Mouse (Mus musculus) urinary bladder, postnatal 4 days (tissue): Measurements from ENCODE around the gene Cdh1.

Source experiments
- DNase-seq, 2 experiments: peaks; one replicate each; pipeline ENCODE4 v3.0.0; 2021 to 2022; ENCODE audit warnings: low spot score in 2 of 2

The Cdh1 gene

DNA sequence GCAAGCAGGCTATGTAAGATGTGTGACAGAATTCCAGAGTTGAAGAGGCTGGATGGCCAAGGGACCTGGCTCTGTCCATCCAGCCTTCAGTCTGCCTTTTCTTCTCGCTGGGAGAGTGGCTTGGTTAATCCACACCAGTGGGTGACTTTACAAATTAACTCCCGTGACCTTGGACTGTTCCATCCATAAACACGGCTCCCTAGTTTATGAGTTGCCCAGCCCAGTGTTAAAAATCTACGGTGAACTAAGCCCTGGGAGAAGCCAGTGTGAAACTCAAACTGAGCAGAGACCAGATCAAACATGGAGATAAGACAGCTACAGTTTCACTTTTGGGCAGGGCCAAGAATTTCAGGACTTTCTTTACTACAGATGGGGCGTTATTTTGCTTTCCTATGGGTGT is 19.9 kb downstream of the Cdh1 start:
- DNase-seq, result no peak

- DNase-seq, result no peak
These were observed 20.3 kb downstream of the Cdh1 start for GRCm38 (mm10) chr8:106623451-106623850.

- DNase-seq, result no peak
These were observed 20.8 kb downstream of the Cdh1 start for GRCm38 (mm10) chr8:106623954-106624353.

DNA sequence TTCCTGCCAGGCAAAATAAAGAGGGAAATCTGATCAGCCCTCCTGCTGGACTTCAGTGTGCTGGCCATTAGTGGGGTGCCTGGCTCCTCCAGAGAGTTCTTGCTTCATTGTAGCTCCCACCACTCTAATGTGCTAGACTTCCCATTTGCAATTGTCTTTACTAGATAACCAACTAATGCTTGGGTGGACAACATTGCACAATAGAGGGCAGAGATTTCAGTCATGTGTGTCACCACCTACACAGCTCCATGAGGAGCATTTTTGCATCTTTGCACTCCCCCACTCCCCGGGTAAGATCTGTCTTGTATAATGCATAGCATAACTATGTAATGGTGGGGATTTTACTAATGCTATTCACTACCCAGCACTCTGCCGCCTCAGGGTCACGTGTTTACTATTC is 21.6 kb downstream of the Cdh1 start:
- DNase-seq, result no peak

DNA sequence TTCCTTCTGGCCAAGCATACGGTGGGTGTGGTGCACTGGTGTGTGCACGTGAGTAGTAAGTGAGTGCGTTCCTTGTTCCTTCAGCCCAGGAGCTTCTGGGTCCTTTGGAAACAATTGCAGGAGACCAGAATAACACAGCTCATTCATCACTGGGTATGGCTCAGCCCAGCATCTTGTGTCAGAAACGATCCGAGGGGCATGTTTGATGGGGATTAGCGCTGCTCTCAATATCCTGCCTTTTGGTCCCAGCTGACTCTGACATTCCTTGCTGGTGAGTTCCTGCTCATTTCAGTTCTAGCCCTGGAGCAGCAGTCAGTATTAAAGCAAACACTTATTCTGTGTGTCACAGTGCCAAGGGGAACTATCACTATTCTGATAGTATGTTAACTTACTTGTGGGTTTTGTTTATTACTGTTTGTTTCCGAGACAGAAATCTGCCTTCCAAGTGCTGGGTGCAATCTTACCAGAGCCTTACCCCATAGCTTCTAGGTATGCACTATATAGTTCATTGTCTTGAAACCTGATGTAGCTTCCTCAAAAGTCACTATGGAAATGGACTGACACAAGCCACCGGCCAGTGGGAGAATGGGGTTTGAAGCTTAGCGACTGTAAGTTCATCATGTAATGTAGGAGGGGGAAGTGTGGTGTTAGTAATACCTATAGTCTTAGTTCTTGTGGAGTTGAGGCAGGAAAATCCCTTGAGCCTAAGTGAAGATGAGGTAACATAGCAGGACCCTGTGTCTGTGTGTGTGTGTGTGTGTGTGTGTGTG is 23.1 kb downstream of the Cdh1 start:
- DNase-seq, result no peak

- no peak for DNase-seq
These were observed 25.3 kb downstream of the Cdh1 start for GRCm38 (mm10) chr8:106628291-106628964.

GRCm38 (mm10) chr8:106629456-106629855 is 26.3 kb downstream of the Cdh1 start:
- no peak for DNase-seq

GRCm38 (mm10) chr8:106631904-106632303 is 28.8 kb downstream of the Cdh1 start:
- no peak for DNase-seq

DNA sequence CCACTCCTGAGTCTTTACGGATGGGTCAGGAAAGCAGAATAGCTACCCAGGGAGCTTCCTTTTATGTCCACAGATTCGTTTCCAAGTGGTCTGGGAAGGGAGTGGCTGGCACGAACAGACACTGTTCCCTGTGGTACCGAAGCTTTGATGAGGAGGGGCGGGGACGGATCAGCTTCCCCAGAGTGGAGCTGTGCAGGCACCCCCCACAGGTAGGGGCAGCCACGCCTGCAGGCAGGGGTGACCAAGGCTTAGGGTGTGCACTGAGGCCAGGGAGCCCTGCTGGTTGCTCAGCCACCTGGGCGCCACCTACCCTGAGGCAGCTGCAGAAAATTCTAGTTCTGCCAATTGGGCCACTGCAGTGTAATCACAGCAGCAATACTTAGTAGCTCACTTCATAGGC is 29.5 kb downstream of the Cdh1 start:
- DNase-seq, result no peak

GRCm38 (mm10) chr8:106633361-106634158 is 30.4 kb downstream of the Cdh1 start:
- no peak for DNase-seq

GRCm38 (mm10) chr8:106635284-106635683 is 32.1 kb downstream of the Cdh1 start:
- DNase-seq, result no peak

DNA sequence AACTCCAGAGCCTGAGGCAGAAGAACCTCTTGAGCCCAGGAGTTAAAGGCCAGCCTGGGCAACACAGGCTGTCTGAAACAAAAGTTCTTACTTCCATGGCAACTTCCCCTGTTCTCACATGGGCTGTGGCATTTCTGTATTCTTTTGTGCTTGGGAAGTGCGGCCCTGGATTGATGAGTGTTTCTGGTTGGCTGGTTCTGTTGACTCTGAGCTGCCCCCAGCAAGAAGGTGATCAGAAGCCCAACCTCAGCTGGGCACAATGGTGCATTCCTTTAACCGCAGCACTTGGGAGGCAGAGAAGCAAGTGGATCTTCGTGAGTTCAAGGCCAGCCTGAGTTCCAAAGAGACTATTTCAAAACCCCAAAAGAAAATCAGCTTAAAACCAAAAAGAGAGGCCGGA is 34.3 kb downstream of the Cdh1 start:
- no peak for DNase-seq

DNA sequence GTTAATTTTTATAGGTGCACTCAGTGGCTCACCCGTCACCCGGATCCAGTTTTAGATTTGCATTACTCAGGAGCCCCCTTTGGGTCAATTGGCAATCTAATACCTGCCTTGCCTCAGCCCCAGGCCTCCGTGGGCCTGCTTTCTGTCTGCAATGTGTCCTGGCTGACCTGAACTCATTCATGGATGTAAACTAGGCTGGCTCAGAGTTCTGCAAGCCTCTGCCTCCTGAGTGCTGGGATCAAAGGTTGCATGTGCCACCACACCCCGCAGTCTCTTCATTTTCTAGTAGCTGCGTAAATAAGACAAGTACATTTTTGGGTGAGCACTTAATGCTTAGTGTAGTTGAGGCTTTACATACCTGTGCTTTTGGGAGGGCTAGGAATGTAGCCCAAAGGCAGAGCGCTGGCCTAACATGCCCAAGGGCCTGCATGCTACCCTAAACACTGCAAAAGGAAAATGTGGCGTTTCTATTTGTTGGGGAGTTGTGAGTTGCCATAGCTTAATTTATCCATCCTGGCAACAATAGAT is 35.7 kb downstream of the Cdh1 start:
- no peak for DNase-seq

DNA sequence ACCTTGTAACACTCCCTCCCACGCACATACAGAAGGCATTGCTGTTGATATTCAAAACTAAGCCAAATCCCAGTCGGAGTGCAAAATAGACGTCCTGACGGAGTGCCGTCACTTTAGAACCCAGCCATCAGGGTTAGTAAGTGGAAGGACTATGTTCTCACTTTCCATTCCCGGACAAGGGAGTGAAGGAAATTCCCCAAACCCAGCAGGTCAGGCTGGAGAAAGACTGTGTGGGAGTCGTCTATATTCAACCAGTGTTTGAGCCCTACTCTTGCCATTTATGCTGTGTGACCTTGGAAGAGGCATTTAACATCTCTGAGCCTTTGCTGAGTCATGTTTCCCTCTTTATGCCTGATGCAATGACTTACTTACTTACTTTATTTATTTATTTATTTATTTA is 37.1 kb downstream of the Cdh1 start:
- no peak for DNase-seq

DNA sequence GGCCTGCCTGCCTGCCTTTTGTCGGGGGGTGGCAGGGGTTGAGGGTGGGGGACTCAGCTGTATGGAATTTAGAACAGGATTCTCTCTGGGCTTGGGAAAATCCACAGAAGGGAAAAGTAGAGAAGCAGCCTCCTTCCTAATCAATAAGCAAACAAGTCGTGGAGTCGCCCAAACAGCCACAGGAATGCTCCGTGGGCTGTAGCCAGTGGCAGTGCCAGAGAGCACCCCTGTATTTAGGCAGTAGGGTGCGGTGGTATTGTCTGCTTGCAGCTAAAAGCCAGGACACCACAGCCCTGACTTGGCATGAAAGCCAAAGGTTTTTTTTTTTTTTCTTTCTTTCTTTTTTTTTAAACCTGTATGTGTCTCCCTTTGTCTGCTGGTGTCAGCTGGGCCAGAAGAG is 37.8 kb downstream of the Cdh1 start:
- no peak for DNase-seq

- no peak for DNase-seq
These were observed 39.0 kb downstream of the Cdh1 start for GRCm38 (mm10) chr8:106642172-106642571.

DNA sequence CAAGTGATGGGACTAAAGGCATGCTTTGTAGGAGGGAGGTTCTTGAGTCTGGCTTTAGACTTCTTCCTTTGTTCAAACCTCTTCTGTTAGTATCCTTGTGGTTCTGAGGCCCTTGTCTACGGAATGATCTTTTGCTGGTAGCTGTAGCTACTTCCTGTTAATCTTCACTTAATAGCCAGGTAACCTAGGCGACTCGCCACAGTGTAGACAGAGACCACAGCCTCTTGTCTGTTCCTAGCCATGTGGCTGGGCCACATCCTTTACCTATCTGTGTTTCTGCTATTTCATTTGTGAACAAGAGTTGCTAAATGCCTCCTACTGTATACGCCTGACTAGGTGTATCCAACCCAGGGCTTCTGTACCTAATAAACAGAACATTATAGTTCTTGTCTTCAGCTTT is 39.9 kb downstream of the Cdh1 start:
- DNase-seq, result no peak

DNA sequence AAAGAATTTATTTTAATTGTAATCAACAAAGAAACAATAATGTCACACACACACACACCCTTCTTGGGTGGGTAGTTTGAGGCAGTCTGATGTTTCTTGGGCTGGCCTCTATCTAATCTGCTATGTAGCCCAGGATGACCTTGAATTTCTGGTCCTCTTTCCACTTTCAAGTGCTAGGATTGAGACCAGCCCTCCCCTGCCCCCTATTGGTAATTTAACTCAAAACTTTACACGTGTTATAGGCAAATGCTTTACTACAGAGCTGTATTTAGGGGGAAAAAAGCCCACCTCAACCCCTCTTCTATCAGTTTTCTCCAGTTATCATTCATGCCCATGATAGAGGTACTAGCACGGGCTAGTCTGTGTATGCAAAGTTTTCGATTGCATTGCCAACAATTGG is 41.8 kb downstream of the Cdh1 start:
- DNase-seq, result no peak

- no peak for DNase-seq
These were observed 43.0 kb downstream of the Cdh1 start for GRCm38 (mm10) chr8:106646153-106646552.

DNA sequence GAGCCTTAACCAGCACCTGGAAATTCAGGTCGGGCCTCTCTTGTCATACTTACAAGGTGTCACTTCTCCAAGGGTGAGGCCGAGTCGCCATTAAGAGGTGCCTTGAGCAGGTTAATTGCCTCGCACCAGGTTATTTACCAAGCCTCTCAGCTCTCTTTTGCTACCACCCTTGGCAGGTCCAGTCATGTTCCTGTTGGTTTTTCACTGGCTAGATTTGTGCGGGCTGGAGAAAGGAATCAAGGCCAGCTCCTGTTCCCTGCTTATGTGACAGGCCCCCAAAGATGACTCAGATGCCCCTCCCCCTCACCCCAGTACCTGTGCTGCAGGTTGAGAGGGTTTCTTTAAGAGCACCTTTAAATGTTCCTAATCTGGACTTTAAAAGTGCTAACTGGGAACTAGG is 43.6 kb downstream of the Cdh1 start:
- DNase-seq, result peak in 1 of 2 experiments; percentile 47

DNA sequence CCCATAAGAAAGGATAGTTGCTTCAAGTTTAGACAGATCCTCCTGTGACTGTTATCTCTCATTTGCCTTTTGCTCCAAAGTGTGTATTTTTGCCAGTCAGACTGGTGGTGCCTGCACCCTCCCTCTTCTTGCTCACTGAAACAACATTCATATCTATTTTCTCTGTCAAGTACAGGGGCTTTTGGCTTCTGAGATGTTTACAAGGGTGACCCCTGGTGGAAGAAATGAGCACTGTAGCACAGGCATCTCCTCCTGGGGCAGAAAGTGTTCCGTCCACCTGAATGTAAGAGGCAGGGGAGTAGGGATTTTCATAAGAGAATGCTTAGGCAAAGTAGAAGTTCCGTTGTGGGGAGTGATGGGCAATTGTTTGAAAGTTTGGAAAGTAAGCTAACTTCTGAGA is 44.2 kb downstream of the Cdh1 start:
- peak; percentile 59 to 78 for DNase-seq

DNA sequence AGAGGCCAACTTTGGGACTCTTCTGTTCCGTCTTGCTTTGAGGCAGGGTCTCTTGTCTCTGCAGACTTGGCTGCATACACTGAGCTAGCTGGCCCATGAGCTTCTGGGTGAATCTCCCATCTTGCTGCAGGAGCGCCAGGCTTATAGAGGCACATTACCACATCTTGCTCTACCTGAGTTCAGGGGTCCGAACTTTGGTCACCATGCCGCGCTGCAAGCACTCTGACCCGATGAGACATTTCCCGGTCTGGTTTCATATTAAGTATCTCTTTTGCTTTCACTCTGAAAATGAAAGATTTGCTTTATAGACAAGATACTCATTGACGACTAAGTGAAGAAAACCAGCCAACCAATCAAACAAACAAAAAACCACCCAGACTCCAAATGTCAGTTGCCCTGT is 45.3 kb downstream of the Cdh1 start:
- DNase-seq, result no peak
